Mouse (Mus musculus) embryonic facial prominence, embryonic 15.5 days (tissue): ENCODE measurements at regions not wholly inside any gene's neighbourhood (a gene's known extent, or its start where the extent isn't known, plus 50 kb on each side); places are given as distances from the start of the nearest gene placed in this dataset.
A peak's percentile ranks its signal among the peaks of the same experiment; 100 is the strongest.

Experiments used
- ATAC-seq: fragments of 200-750 bp; cut with Nextera tagmentation; 2 replicates; pipeline ENCODE4 v1.8.0; 2017; ENCODE audit warnings: low read depth, moderate TSS enrichment; ENCODE audit not compliant: insufficient number of reproducible peaks, low FRiP score, low TSS enrichment
- H3K27ac ChIP-seq: fragments of 300-500 bp; sonication (generic); replicated peaks from 2 replicates; pipeline ENCODE4 v1.5.1; 2015; ENCODE audit warnings: mild to moderate bottlenecking, inconsistent platforms
- H3K27me3 ChIP-seq: fragments of 300-500 bp; sonication (generic); 2 replicates; pipeline ENCODE4 v1.6.1; 2015; ENCODE audit warnings: inconsistent platforms
- H3K36me3 ChIP-seq: fragments of 300-500 bp; sonication (generic); 2 replicates; pipeline ENCODE4 v1.6.1; 2015; ENCODE audit warnings: mild to moderate bottlenecking, inconsistent platforms
- H3K4me1 ChIP-seq: fragments of 300-500 bp; sonication (generic); 2 replicates; pipeline ENCODE4 v1.6.1; 2015; ENCODE audit warnings: inconsistent platforms
- H3K4me2 ChIP-seq: fragments of 300-500 bp; sonication (generic); replicated peaks from 2 replicates; pipeline ENCODE4 v1.6.1; 2015; ENCODE audit warnings: mild to moderate bottlenecking, inconsistent platforms
- H3K4me3 ChIP-seq: fragments of 300-500 bp; sonication (generic); replicated peaks from 2 replicates; pipeline ENCODE4 v1.5.1; 2015; ENCODE audit warnings: mild to moderate bottlenecking, inconsistent platforms
- H3K9ac ChIP-seq: fragments of 300-500 bp; sonication (generic); 2 replicates; pipeline ENCODE4 v1.6.1; 2015; ENCODE audit warnings: inconsistent platforms
- H3K9me3 ChIP-seq: fragments of 300-500 bp; sonication (generic); replicated peaks from 2 replicates; pipeline ENCODE4 v1.6.1; 2016; ENCODE audit warnings: inconsistent platforms
- WGBS: fragments of 180-500 bp; shearing (Covaris S2); methylation state at CpG from one replicate; pipeline ENCODE4 v1.1.7; 2015; 5-methylcytosine and 5-hydroxymethylcytosine counted together

GRCm38 (mm10) chr6:91573487-91573886 is 57.8 kb downstream of the Lsm3 start:
- H3K27me3 ChIP-seq, result no peaks in the 10 kb centered on the region

GRCm38 (mm10) chr6:91574414-91574813 is 58.7 kb downstream of the Lsm3 start:
- ATAC-seq, result no peak
- Histone ChIP-seq H3K4me1 (peaks cover 6% of the 10 kb centered on the region; the same call in 1 of the 2 replicates), H3K27me3 (no peaks in the 10 kb centered on the region), H3K4me3 (no peak overlapping the region), H3K27ac (no peak overlapping the region), H3K9ac (no peak overlapping the region), H3K36me3 (no peaks in the 10 kb centered on the region), H3K4me2 (no peak overlapping the region), H3K9me3 (no peaks in the 10 kb centered on the region)
- WGBS, result 84% methylated on average over 10 of the region's 10 CpGs

More at GRCm38 (mm10) chr6:91573487-91573886, 57.8 kb downstream of the Lsm3 start:
- Histone ChIP-seq H3K4me1 (peaks cover 6% of the 10 kb centered on the region; the same call in 1 of the 2 replicates), H3K4me2 (no peak overlapping the region), H3K27ac (no peak overlapping the region), H3K9ac (no peak overlapping the region), H3K4me3 (no peak overlapping the region), H3K36me3 (no peaks in the 10 kb centered on the region), H3K9me3 (no peaks in the 10 kb centered on the region)
- no peak for ATAC-seq
- 86% methylated on average over 8 of the region's 8 CpGs for WGBS

GRCm38 (mm10) chr6:91575662-91576364 is 60.1 kb downstream of the Lsm3 start:
- H3K4me2 ChIP-seq, result no peak overlapping the region
- H3K9me3 ChIP-seq, result no peaks in the 10 kb centered on the region
- no peak overlapping the region for H3K9ac ChIP-seq
- H3K4me3 ChIP-seq, result no peak overlapping the region
- 0 out of 2 replicates have a peak, but pooled peaks have one; percentile 45 for ATAC-seq
- H3K36me3 ChIP-seq, result no peaks in the 10 kb centered on the region
- no peaks in the 10 kb centered on the region for H3K27me3 ChIP-seq
- no peak overlapping the region for H3K27ac ChIP-seq
- WGBS, result 61% methylated on average over 4 of the region's 4 CpGs
- peaks cover 6% of the 10 kb centered on the region; the same call in 1 of the 2 replicates for H3K4me1 ChIP-seq

- H3K9me3 ChIP-seq, result no peaks in the 10 kb centered on the region
- no peaks in the 10 kb centered on the region for H3K27me3 ChIP-seq
- H3K9ac ChIP-seq, result no peak overlapping the region
- no peak for ATAC-seq
- peaks cover 6% of the 10 kb centered on the region; the same call in 1 of the 2 replicates for H3K4me1 ChIP-seq
- no peak overlapping the region for H3K4me2 ChIP-seq
- no peaks in the 10 kb centered on the region for H3K36me3 ChIP-seq
- no peak overlapping the region for H3K27ac ChIP-seq
- 61% methylated on average over 15 of the region's 15 CpGs for WGBS
- H3K4me3 ChIP-seq, result no peak overlapping the region
Measured at GRCm38 (mm10) chr6:91576906-91577305, 61.2 kb downstream of the Lsm3 start.

- H3K27me3 ChIP-seq, result no peaks in the 10 kb centered on the region
- no peak overlapping the region for H3K4me3 ChIP-seq
- H3K9me3 ChIP-seq, result no peaks in the 10 kb centered on the region
- no peak overlapping the region for H3K4me2 ChIP-seq
- 83% methylated on average over 10 of the region's 10 CpGs for WGBS
- no peak for ATAC-seq
- peaks cover 6% of the 10 kb centered on the region; the same call in 1 of the 2 replicates for H3K4me1 ChIP-seq
- no peak overlapping the region for H3K27ac ChIP-seq
- no peak overlapping the region for H3K9ac ChIP-seq
- H3K36me3 ChIP-seq, result no peaks in the 10 kb centered on the region
Measured at GRCm38 (mm10) chr6:91579666-91580065, 63.9 kb downstream of the Lsm3 start.

GRCm38 (mm10) chr6:91580607-91581006 is 64.9 kb downstream of the Lsm3 start:
- no peaks in the 10 kb centered on the region for H3K9me3 ChIP-seq
- H3K27ac ChIP-seq, result no peak overlapping the region; the same call in 1 of the 2 replicates
- WGBS, result 86% methylated on average over 6 of the region's 6 CpGs
- H3K36me3 ChIP-seq, result no peaks in the 10 kb centered on the region
- H3K27me3 ChIP-seq, result no peaks in the 10 kb centered on the region
- ATAC-seq, result no peak
- H3K9ac ChIP-seq, result no peak overlapping the region
- no peak overlapping the region for H3K4me3 ChIP-seq
- no peak overlapping the region for H3K4me2 ChIP-seq
- H3K4me1 ChIP-seq, result peaks cover 6% of the 10 kb centered on the region; the same call in 1 of the 2 replicates

GRCm38 (mm10) chr6:91582338-91582737 is 66.6 kb downstream of the Lsm3 start:
- Histone ChIP-seq H3K27ac (no peak overlapping the region), H3K36me3 (no peaks in the 10 kb centered on the region), H3K9me3 (no peaks in the 10 kb centered on the region), H3K27me3 (no peaks in the 10 kb centered on the region), H3K9ac (no peak overlapping the region), H3K4me3 (no peak overlapping the region), H3K4me2 (no peak overlapping the region), H3K4me1 (no peaks in the 10 kb centered on the region)
- ATAC-seq, result no peak
- WGBS, result 73% methylated on average over 5 of the region's 5 CpGs

- H3K4me2 ChIP-seq, result no peak overlapping the region
- no peak for ATAC-seq
- no peaks in the 10 kb centered on the region for H3K36me3 ChIP-seq
- no peak overlapping the region for H3K27ac ChIP-seq
- no peaks in the 10 kb centered on the region for H3K4me1 ChIP-seq
- no peaks in the 10 kb centered on the region for H3K9me3 ChIP-seq
- no peak overlapping the region for H3K4me3 ChIP-seq
- H3K9ac ChIP-seq, result no peak overlapping the region
- no peaks in the 10 kb centered on the region for H3K27me3 ChIP-seq
- 80% methylated on average over 5 of the region's 5 CpGs for WGBS
Measured at GRCm38 (mm10) chr6:91583346-91583745, 67.6 kb downstream of the Lsm3 start.

GRCm38 (mm10) chr6:91585543-91585942 is 69.8 kb downstream of the Lsm3 start:
- Histone ChIP-seq H3K4me3 (no peak overlapping the region), H3K4me1 (peaks cover 5% of the 10 kb centered on the region; the same call in 1 of the 2 replicates), H3K9ac (no peak overlapping the region), H3K27ac (no peak overlapping the region), H3K4me2 (no peak overlapping the region), H3K27me3 (no peaks in the 10 kb centered on the region), H3K9me3 (no peaks in the 10 kb centered on the region), H3K36me3 (no peaks in the 10 kb centered on the region)
- 67% methylated on average over 3 of the region's 3 CpGs for WGBS
- no peak for ATAC-seq

GRCm38 (mm10) chr6:91589181-91589580 is 73.5 kb downstream of the Lsm3 start:
- H3K9ac ChIP-seq, result no peak overlapping the region
- no peaks in the 10 kb centered on the region for H3K9me3 ChIP-seq
- WGBS, result 51% methylated on average over 4 of the region's 4 CpGs
- peaks cover 17% of the 10 kb centered on the region for H3K4me1 ChIP-seq
- no peaks in the 10 kb centered on the region for H3K36me3 ChIP-seq
- H3K4me2 ChIP-seq, result no peak overlapping the region
- no peaks in the 10 kb centered on the region for H3K27me3 ChIP-seq
- no peak for ATAC-seq
- no peak overlapping the region for H3K4me3 ChIP-seq
- no peak overlapping the region; the same call in 1 of the 2 replicates for H3K27ac ChIP-seq

GRCm38 (mm10) chr6:91590395-91590794 is 74.7 kb downstream of the Lsm3 start:
- ATAC-seq, result peak; percentile 41; the same call in 1 of the 2 replicates
- no peaks in the 10 kb centered on the region for H3K9me3 ChIP-seq
- 54% methylated on average over 6 of the region's 6 CpGs for WGBS
- no peaks in the 10 kb centered on the region for H3K36me3 ChIP-seq
- no peak overlapping the region for H3K4me2 ChIP-seq
- no peak overlapping the region for H3K4me3 ChIP-seq
- H3K27ac ChIP-seq, result no peak overlapping the region; the same call in 1 of the 2 replicates
- peaks cover 17% of the 10 kb centered on the region for H3K4me1 ChIP-seq
- H3K27me3 ChIP-seq, result no peaks in the 10 kb centered on the region
- H3K9ac ChIP-seq, result no peak overlapping the region
